Mouse (Mus musculus) G1E (cell line): Measurements from ENCODE around the gene Trpm5.

Source experiments
- CTCF ChIP-seq: IDR thresholded peaks from 2 replicates; pipeline ENCODE4 v1.5.1; 2012; ENCODE audit warnings: low read depth, low read length, inconsistent platforms, mixed read lengths
- GATA1 ChIP-seq: IDR thresholded peaks from 2 replicates; pipeline ENCODE4 v1.6.1; 2012; ENCODE audit warnings: borderline replicate concordance, low read length, inconsistent platforms, mixed read lengths
- TAL1 ChIP-seq: conservative IDR thresholded peaks from 2 replicates; pipeline ENCODE4 v1.6.1; 2012; ENCODE audit warnings: low read depth, low read length, inconsistent platforms, mixed read lengths

- TF ChIP-seq TAL1 (no peak), CTCF (no peak), GATA1 (no peak)
Observed at GRCm38 (mm10) chr7:143024293-143024692, 70.1 kb downstream of the Trpm5 start.
